Mouse (Mus musculus) left cerebral cortex, postnatal 4 days (tissue): ENCODE results near the gene Wbp4. TPM values are rescaled to one million over a fixed set of nuclear protein-coding genes. Genes with fewer than 3 reads are reported as not detected.
"Not testable (repeated sequence)": the region's sequence is repeated elsewhere in the genome, so short reads cannot be mapped to it uniquely, and the experiment has no call there.

Experiments
- DNase-seq: peaks from one replicate; pipeline ENCODE4 v3.0.0-alpha.2; 2022
- intact Hi-C: fragments of 180-260 bp; cut with DNase I; formaldehyde crosslinking; loops from one replicate; pipeline ENCODE4 v1.15.1; 2025
- total RNA-seq, 2 experiments: library from RNA; stranded (reverse); gene quantifications; 2 replicates each; pipeline ENCODE4 v1.2.3; 2021

Gene Wbp4
- total RNA-seq = 10 to 100 TPM; 46.0 to 47.6 TPM

GRCm38 (mm10) chr14:79481339-79482151 is at the start of gene Wbp4:
Wbp4 (minus strand) TSS chr14:79481520.
- intact Hi-C loops = loop anchor here (5.0 kb wide), 1 partner anchor 106 kb away; the partner anchor contains the start of gene Sugt1
- DNase-seq = peak; percentile 94

- no peak for DNase-seq
- intact Hi-C loops = no loop called here
Observed at GRCm38 (mm10) chr14:79530761-79531160, 49.4 kb upstream of the Wbp4 start.

- intact Hi-C loops = no loop called here
- DNase-seq = no peak
Observed at GRCm38 (mm10) chr14:79529581-79530554, 48.5 kb upstream of the Wbp4 start.

GRCm38 (mm10) chr14:79527704-79528103 is 46.4 kb upstream of the Wbp4 start:
- intact Hi-C loops = no loop called here
- DNase-seq = no peak

- DNase-seq, intact Hi-C loops: not testable (repeated sequence)
Observed at GRCm38 (mm10) chr14:79526106-79526505, 44.8 kb upstream of the Wbp4 start.

- no peak for DNase-seq
- intact Hi-C loops = no loop called here
Observed at GRCm38 (mm10) chr14:79522387-79522786, 41.1 kb upstream of the Wbp4 start.

GRCm38 (mm10) chr14:79521471-79522117 is 40.3 kb upstream of the Wbp4 start:
- intact Hi-C loops = no loop called here
- DNase-seq = no peak

- intact Hi-C loops = no loop called here
- DNase-seq = no peak
Observed at GRCm38 (mm10) chr14:79521056-79521455, 39.7 kb upstream of the Wbp4 start.

- intact Hi-C loops = no loop called here
- DNase-seq = no peak
Observed at GRCm38 (mm10) chr14:79520612-79521011, 39.3 kb upstream of the Wbp4 start.

GRCm38 (mm10) chr14:79519663-79519975 is 38.3 kb upstream of the Wbp4 start:
- no peak for DNase-seq
- intact Hi-C loops = no loop called here

- intact Hi-C loops = no loop called here
- DNase-seq = no peak
Observed at GRCm38 (mm10) chr14:79518761-79519662, 37.7 kb upstream of the Wbp4 start.

GRCm38 (mm10) chr14:79518123-79518522 is 36.8 kb upstream of the Wbp4 start:
- intact Hi-C loops = no loop called here
- DNase-seq = no peak

GRCm38 (mm10) chr14:79517185-79517740 is 35.9 kb upstream of the Wbp4 start:
- intact Hi-C loops = no loop called here
- no peak for DNase-seq

GRCm38 (mm10) chr14:79516751-79517150 is 35.4 kb upstream of the Wbp4 start:
- intact Hi-C loops = no loop called here
- no peak for DNase-seq

- DNase-seq = no peak
- intact Hi-C loops = no loop called here
Observed at GRCm38 (mm10) chr14:79516243-79516610, 34.9 kb upstream of the Wbp4 start.

GRCm38 (mm10) chr14:79515511-79516242 is 34.4 kb upstream of the Wbp4 start:
- DNase-seq = no peak
- intact Hi-C loops = no loop called here

- no peak for DNase-seq
- intact Hi-C loops = no loop called here
Observed at GRCm38 (mm10) chr14:79515100-79515499, 33.8 kb upstream of the Wbp4 start.

- intact Hi-C loops = no loop called here
- DNase-seq = no peak
Observed at GRCm38 (mm10) chr14:79513951-79514350, 32.6 kb upstream of the Wbp4 start.

- no peak for DNase-seq
- intact Hi-C loops = no loop called here
Observed at GRCm38 (mm10) chr14:79511521-79511920, 30.2 kb upstream of the Wbp4 start.
